Mouse (Mus musculus): ENCODE results near the gene Kalrn. TPM values are rescaled to one million over a fixed set of nuclear protein-coding genes. Genes with fewer than 3 reads are reported as not detected.
A peak's percentile ranks its signal among the peaks of the same experiment; 100 is the strongest.

Kalrn gene
- total RNA-seq, 2 experiments from 2014 or later, result 431 to 495 TPM

GRCm38 (mm10) chr16:34183186-34183585 lies 390.1 kb downstream of the Kalrn start:
- DNase-seq (ENCODE audit: low spot score in 2 of 2), result no peak
- intact Hi-C loops (cut with DNase I), result no loop called here

GRCm38 (mm10) chr16:34175625-34176024 lies 397.7 kb downstream of the Kalrn start:
- intact Hi-C loops (cut with DNase I), result no loop called here
- no peak for DNase-seq (ENCODE audit: low spot score in 2 of 2)

- intact Hi-C loops (cut with DNase I), result no loop called here
Measured at GRCm38 (mm10) chr16:34172572-34173181, 400.7 kb downstream of the Kalrn start.

GRCm38 (mm10) chr16:34167042-34167441 lies 406.3 kb downstream of the Kalrn start:
- DNase-seq (ENCODE audit: low spot score in 2 of 2), result no peak
- intact Hi-C loops (cut with DNase I), result loop anchor here (5.0 kb wide), 1 partner anchor 40 kb away; no protein-coding TSS in a partner anchor

More at GRCm38 (mm10) chr16:34172572-34173181, 400.7 kb downstream of the Kalrn start:
- peak; percentile 64 to 87 for DNase-seq (ENCODE audit: low spot score in 2 of 2)

GRCm38 (mm10) chr16:34163086-34163485 lies 410.2 kb downstream of the Kalrn start:
- no peak for DNase-seq (ENCODE audit: low spot score in 2 of 2)
- intact Hi-C loops (cut with DNase I), result no loop called here

- intact Hi-C loops (cut with DNase I), result no loop called here
- peak in 1 of 2 experiments; percentile 59 for DNase-seq (ENCODE audit: low spot score in 2 of 2)
Measured at GRCm38 (mm10) chr16:34159576-34159975, 413.8 kb downstream of the Kalrn start.

- intact Hi-C loops (cut with DNase I), result no loop called here
- DNase-seq (ENCODE audit: low spot score in 2 of 2), result no peak
Measured at GRCm38 (mm10) chr16:34157386-34158135, 415.8 kb downstream of the Kalrn start.

GRCm38 (mm10) chr16:34155696-34156095 lies 417.6 kb downstream of the Kalrn start:
- intact Hi-C loops (cut with DNase I), result no loop called here

GRCm38 (mm10) chr16:34154903-34155302 lies 418.4 kb downstream of the Kalrn start:
- no peak for DNase-seq (ENCODE audit: low spot score in 2 of 2)
- intact Hi-C loops (cut with DNase I), result no loop called here

More at GRCm38 (mm10) chr16:34155696-34156095, 417.6 kb downstream of the Kalrn start:
- DNase-seq (ENCODE audit: low spot score in 2 of 2), result no peak

- intact Hi-C loops (cut with DNase I), result no loop called here
- DNase-seq (ENCODE audit: low spot score in 2 of 2), result no peak
Measured at GRCm38 (mm10) chr16:34151528-34152071, 421.7 kb downstream of the Kalrn start.

GRCm38 (mm10) chr16:34141670-34142069 lies 431.7 kb downstream of the Kalrn start:
- DNase-seq (ENCODE audit: low spot score in 2 of 2), result no peak
- intact Hi-C loops (cut with DNase I), result no loop called here

GRCm38 (mm10) chr16:34135074-34135473 lies 438.3 kb downstream of the Kalrn start:
- intact Hi-C loops (cut with DNase I), result no loop called here
- no peak for DNase-seq (ENCODE audit: low spot score in 2 of 2)

GRCm38 (mm10) chr16:34134628-34135027 lies 438.7 kb downstream of the Kalrn start:
- DNase-seq (ENCODE audit: low spot score in 2 of 2), result peak in 1 of 2 experiments; percentile 55

GRCm38 (mm10) chr16:34125595-34125994 lies 447.7 kb downstream of the Kalrn start:
- peak; percentile 83 to 90 for DNase-seq (ENCODE audit: low spot score in 2 of 2)
- intact Hi-C loops (cut with DNase I), result loop anchor here (5.0 to 10.0 kb wide), 2 partner anchors 42 to 159 kb away; no protein-coding TSS in a partner anchor

More at GRCm38 (mm10) chr16:34134628-34135027, 438.7 kb downstream of the Kalrn start:
- intact Hi-C loops (cut with DNase I), result no loop called here

- intact Hi-C loops (cut with DNase I), result loop anchor here (10.0 kb wide), 1 partner anchor 162 kb away; no protein-coding TSS in a partner anchor
Measured at GRCm38 (mm10) chr16:34122486-34122885, 450.8 kb downstream of the Kalrn start.

GRCm38 (mm10) chr16:34121288-34121687 lies 452.0 kb downstream of the Kalrn start:
- no peak for DNase-seq (ENCODE audit: low spot score in 2 of 2)
- intact Hi-C loops (cut with DNase I), result loop anchor here (10.0 kb wide), 1 partner anchor 164 kb away; no protein-coding TSS in a partner anchor

More at GRCm38 (mm10) chr16:34122486-34122885, 450.8 kb downstream of the Kalrn start:
- no peak for DNase-seq (ENCODE audit: low spot score in 2 of 2)

GRCm38 (mm10) chr16:34120801-34121201 lies 452.5 kb downstream of the Kalrn start:
- intact Hi-C loops (cut with DNase I), result loop anchor here (10.0 kb wide), 1 partner anchor 164 kb away; no protein-coding TSS in a partner anchor
- DNase-seq (ENCODE audit: low spot score in 2 of 2), result peak; percentile 57 to 58

GRCm38 (mm10) chr16:34119844-34120243 lies 453.5 kb downstream of the Kalrn start:
- no peak for DNase-seq (ENCODE audit: low spot score in 2 of 2)
- intact Hi-C loops (cut with DNase I), result loop anchor here (10.0 kb wide), 1 partner anchor 165 kb away; no protein-coding TSS in a partner anchor

- intact Hi-C loops (cut with DNase I), result no loop called here
- peak; percentile 68 to 74 for DNase-seq (ENCODE audit: low spot score in 2 of 2)
Measured at GRCm38 (mm10) chr16:34119370-34119769, 454.0 kb downstream of the Kalrn start.

- intact Hi-C loops (cut with DNase I), result loop anchor here (1.0 to 5.0 kb wide), 2 partner anchors 115 to 292 kb away; no protein-coding TSS in a partner anchor
- peak; percentile 66 to 81 for DNase-seq (ENCODE audit: low spot score in 2 of 2)
Measured at GRCm38 (mm10) chr16:34114665-34115064, 458.7 kb downstream of the Kalrn start.

Measured in left cerebral cortex, postnatal 14 days (tissue).